Mouse (Mus musculus): ENCODE data around the gene Mettl7b.

DNA sequence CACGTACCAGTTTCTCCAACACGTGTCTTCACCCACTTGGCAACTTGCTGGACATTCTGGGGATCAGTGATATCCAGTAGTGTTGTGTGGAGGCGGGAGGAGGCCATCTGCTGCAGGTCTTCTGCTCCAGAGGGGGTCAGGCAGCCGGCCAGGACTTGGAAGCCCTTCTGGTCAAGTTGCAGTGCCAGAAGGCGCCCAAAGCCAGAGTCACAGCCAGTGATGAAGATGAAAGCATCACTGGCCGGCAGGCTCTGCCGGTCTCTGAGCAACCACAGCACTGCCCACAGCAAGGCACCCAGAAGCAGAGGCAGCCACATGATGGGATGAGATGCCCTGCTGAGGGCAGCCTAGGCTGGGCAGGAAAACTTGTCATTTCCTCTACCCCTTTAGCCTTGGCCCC, 42.5 kb downstream of the Mettl7b start:
- TF ChIP-seq CTCF (IDR thresholded peaks at IDR 0.05; ENCODE audit: borderline replicate concordance, control insufficient read depth, extremely low read depth, insufficient read depth, low read length, poor library complexity): no peak
- no peak for TF ChIP-seq POLR2A (IDR thresholded peaks at IDR 0.05; ENCODE audit: control insufficient read depth, extremely low read depth, insufficient read depth, low read length, poor library complexity)

Measured in thymus, adult 2 months (tissue).